ENCODE assay signal across 20 mouse cellular contexts in the genomic region with DNA sequence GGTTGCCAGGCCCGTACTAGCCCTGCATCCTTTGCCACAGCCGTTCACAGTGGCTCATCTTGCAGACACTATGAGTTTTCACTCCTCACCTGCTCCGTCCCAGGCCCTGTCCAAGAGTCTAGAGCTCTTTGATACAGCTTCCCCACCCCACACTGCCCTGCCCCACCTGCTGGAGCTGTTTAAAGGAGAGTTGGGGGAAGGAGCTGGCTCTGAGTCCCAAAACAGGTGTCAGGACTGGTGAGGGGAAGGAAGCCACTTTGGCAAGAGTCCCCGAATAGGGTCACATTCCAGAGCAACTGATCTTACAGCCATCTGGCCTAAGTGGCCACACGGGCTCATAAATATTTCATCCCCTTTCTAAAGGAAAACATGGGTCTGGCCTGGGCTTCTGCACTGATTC. TPM values are rescaled to one million over a fixed set of nuclear protein-coding genes. Genes with fewer than 3 reads are reported as not detected.
"Had no signal": no experiment of that assay in that cellular context is flagged by ENCODE, and none has a peak within 500 bp of the region (broad histone marks: within the 10 kb centered on the region; RNA-seq: fewer than 3 reads in every experiment).

No protein-coding gene starts in this region.

- H3K9me3 ChIP-seq: megakaryocyte, embryonic 14.5 days; midbrain, embryonic 13.5 days; midbrain, embryonic 15.5 days; neural tube, embryonic 13.5 days; neural tube, embryonic 15.5 days; stomach, embryonic 15.5 days had no signal

- H3K4me1 ChIP-seq: megakaryocyte, embryonic 14.5 days; midbrain, embryonic 13.5 days; midbrain, embryonic 15.5 days; stomach, embryonic 15.5 days had no signal

- H3K27me3 ChIP-seq: midbrain, embryonic 13.5 days; midbrain, embryonic 15.5 days; neural tube, embryonic 13.5 days; neural tube, embryonic 15.5 days; stomach, embryonic 15.5 days had no signal

- H3K4me3 ChIP-seq: megakaryocyte, embryonic 14.5 days; midbrain, embryonic 13.5 days; midbrain, embryonic 15.5 days; neural tube, embryonic 13.5 days; neural tube, embryonic 15.5 days; stomach, embryonic 15.5 days had no signal

- ATAC-seq: midbrain, embryonic 13.5 days; midbrain, embryonic 15.5 days had no signal

- H3K36me3 ChIP-seq: midbrain, embryonic 13.5 days; midbrain, embryonic 15.5 days; neural tube, embryonic 13.5 days; neural tube, embryonic 15.5 days; stomach, embryonic 15.5 days had no signal

- H3K27ac ChIP-seq: macrophage; midbrain, embryonic 13.5 days; midbrain, embryonic 15.5 days; neural tube, embryonic 13.5 days; neural tube, embryonic 15.5 days; stomach, embryonic 15.5 days; stomach, postnatal 0 days had no signal

- DNase-seq: lung, adult 18-20 months; lung, embryonic 14.5 days; lung, postnatal 10 days; lung, postnatal 36 days; right cerebral cortex, adult 18-20 months; right cerebral cortex, postnatal 25 days; right cerebral cortex, postnatal 4 days; thymus, adult 2 months; thymus, postnatal 25 days; thymus, postnatal 4 days had no signal

- H3K4me2 ChIP-seq: lung, embryonic 14.5 days; midbrain, embryonic 11.5 days; midbrain, embryonic 13.5 days; midbrain, embryonic 15.5 days; neural tube, embryonic 13.5 days; neural tube, embryonic 15.5 days; stomach, embryonic 15.5 days had no signal

- H3K9ac ChIP-seq: lung, embryonic 14.5 days; midbrain, embryonic 13.5 days; midbrain, embryonic 15.5 days; neural tube, embryonic 13.5 days; neural tube, embryonic 15.5 days; stomach, embryonic 15.5 days had no signal

RNA-seq across cellular contexts. Expression of a gene that starts 51.0 kb away (rescaled TPM):
- total RNA-seq: monocyte, adult 5-6 weeks had no signal
- polyA plus RNA-seq: macrophage had no signal
